Mouse (Mus musculus): Measurements from ENCODE around the gene Spon1.

The Spon1 gene

DNA sequence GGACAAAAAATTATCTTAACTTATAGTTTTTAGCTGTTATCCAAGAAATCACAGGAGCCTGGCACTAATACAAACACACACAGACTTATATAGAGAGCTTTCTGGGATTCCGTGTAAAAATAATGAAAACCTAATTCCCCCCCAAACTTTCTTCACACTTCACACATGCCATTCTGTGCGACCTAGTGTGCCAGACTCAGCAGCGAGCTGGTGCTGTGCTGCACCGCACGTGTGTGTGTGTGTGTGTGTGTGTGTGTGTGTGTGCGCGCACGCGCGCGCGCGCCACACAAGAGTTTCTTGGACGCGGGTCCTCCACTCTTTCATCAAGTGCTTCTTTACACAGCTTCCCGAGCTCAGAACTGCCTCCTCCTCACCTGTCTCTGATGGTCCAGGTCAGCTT is 292.4 kb downstream of the Spon1 start:
- no peak for DNase-seq (ENCODE audit: low read depth, low spot score)

DNA sequence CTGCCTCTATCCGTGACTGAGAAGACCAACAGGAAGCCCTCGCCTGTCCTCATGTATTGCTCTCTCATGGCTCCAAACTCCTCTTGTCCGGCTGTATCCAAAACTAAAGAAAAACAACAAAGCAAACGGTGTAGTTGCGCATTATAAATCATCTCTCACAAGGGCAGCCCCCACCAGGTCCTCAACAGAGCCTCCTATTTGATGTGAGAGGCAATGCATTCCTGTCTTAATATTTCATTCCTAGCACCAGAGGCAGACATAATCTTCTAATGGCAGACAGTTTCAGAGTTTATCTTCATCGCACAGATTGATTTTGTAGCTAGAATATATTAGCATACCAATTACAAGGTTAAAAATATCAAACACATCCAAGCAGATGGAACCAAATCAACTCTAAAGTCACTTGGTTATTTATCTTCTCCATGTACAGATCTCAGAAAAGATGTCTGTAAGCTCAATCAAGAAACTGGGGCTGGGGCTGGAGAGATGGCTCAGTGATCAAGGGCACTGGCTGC is 293.2 kb downstream of the Spon1 start:
- DNase-seq (ENCODE audit: low read depth, low spot score): no peak

DNA sequence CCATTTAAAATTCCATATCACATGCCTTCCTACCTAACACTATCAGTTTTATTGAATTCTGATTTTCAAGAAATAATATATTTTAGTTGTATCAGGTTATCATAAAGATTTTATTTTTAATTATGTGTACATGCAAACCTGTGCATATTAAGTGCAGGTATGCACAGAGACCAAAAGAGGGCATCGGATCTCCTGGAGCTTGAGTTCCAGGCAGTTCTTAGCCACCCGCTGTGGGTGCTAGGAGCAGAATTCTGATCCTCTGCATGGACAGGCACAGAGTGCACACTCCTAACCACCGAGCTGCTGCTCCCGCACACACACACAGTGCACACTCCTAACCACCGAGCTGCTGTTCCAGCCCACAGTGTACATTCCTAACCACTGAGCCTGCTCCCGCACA is 294.6 kb downstream of the Spon1 start:
- no peak for DNase-seq (ENCODE audit: low read depth, low spot score)

DNA sequence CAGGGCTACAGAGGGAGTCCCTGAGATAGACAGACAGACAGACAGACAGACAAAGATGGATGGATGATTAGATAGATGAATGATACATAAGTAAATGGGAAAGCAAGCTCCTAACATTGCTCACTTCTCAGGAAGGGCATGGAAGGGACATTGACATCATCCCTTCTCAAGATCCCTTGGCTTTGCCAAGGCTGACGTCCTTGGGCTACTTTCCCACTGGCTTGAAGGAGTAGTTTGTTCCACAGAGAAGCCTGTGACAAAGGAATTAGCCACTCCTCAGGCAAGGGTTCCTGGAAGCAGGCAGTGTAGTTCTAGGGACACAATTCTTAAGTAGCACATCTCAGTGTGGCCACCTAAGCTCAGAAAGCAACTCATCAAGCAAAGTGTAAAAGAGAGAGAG is 296.7 kb downstream of the Spon1 start:
- DNase-seq (ENCODE audit: low read depth, low spot score): no peak

DNA sequence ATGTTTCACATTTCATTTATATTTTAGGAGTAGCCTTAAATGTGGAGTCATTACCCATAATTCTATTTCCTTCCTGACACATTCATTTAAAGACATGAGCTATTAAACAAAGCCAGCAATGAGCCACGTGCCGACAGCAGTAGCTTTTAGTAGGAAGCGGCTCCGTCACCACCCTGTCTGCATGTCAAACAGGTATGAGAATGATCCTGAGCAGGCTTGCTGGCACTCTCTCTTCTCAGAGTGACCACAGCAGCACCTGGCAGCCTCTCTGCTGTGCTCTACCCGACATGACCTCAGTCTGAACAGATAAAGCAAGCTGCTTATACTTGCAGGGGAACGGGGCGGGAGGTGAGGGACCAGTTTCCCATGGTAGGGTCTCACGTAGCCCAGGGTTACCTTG is 297.7 kb downstream of the Spon1 start:
- no peak for DNase-seq (ENCODE audit: low read depth, low spot score)

DNA sequence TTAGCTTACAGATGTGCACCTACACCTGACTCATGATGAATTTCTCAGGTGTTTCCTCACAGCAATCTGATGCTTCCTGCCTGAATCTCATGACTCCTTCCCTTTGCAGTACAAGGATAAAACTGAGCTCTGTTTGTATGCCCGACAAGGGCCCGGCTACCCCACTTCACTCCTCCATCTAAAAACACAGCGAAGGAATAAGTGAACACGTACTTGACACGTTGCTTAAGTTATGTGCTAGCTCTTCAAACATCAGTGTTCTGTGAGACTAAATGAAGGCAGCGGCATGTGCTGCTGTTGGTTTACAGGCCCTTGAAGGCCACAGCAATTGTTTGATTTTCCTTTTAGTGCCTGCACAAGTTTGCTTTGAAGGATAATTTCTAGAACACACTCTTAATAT is 298.2 kb downstream of the Spon1 start:
- no peak for DNase-seq (ENCODE audit: low read depth, low spot score)

DNA sequence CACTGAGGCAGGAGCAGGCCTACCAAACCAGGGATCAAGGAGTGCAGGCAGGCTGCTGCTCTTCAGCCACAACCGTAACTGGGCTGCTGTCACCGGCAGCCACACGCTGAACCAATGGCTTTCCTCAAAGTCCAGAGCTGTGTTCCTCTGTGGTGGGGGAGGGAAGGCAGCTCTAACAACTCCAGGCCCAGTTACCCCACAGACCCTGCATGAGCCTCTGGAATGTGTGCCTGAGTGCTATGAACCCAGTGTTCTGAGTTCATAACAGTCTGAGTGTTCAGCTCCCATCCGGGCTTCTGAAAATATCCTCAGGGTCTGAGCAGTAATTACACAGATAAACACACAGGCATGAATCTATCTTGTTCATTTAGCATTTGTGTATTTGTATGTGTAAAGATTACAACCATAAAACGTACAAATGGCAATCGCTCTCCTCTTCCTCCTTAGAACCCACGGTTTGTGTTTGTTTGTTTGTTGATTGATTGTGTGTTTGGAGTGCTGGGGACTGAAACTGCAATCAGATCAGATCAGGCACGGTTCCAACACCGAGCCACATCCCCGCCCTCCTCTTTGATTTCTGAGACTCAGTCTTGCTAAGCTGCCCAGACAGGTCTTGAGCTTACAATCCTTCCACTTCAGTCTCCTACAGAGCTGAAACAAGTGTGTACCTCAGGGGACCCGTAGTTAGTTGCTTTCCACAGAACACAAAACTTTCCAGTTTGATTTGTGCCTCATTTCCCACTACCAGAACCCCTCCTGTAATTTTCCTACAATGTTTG is 299.8 kb downstream of the Spon1 start:
- no peak for DNase-seq (ENCODE audit: low read depth, low spot score)

DNA sequence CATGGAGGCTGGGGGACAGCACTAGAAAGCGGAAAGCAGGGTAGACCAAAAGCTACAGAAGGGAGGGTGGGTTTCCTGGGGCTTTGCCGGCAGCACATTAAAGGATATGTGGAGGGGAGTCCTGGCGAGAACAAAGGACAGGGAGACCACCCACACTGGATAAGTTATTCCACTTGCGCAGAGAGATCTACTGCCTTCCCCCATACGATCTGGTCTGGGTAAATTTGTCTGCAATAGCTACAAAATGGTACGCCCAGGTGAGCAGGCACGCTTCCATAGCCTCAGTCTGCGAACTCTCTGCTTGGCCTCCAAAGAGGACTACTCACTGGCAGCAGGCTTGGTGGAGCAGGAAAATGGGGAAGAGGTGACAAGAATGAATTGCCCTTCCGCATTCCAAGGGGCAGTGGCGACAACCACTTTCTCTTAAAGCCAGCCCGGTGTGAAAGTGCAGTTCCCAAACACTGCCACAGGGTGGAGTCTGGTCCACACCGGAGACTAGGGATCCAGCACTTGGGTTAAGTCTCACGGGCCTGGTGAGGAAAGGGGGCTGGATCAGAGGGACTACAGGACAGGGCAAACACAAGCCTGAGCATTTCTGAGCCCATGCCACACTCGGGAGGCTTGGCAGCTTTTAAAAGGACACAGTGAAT is 300.9 kb downstream of the Spon1 start:
- DNase-seq (ENCODE audit: low read depth, low spot score): peak; percentile 82

DNA sequence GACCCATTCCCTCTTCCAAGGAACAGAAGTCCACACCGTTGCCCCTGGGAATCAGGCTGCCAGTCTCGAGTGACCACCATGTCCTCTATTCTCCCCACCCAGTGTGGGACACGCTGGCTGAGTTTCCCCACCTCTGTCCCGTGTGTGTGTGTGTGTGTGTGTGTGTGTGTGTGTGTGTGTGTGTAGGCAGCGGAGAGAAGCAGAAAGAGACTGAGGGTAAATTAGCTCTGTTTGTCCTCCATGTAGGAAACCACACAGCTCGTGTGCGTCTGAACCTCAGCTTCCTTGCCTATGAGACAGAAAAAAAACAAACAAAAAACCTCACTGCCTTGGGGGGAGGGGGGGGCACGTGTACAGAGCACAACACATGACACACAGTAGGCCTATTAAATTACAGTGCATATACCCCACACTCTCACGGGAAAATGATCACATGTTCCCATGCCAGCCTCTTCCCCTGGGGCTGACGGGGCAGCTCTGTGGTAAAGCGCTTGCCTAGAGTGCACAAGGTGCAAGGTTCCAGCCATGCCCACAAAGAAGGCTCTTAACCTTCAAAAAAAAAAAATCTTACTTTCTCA is 303.2 kb downstream of the Spon1 start:
- DNase-seq (ENCODE audit: low read depth, low spot score): no peak

DNA sequence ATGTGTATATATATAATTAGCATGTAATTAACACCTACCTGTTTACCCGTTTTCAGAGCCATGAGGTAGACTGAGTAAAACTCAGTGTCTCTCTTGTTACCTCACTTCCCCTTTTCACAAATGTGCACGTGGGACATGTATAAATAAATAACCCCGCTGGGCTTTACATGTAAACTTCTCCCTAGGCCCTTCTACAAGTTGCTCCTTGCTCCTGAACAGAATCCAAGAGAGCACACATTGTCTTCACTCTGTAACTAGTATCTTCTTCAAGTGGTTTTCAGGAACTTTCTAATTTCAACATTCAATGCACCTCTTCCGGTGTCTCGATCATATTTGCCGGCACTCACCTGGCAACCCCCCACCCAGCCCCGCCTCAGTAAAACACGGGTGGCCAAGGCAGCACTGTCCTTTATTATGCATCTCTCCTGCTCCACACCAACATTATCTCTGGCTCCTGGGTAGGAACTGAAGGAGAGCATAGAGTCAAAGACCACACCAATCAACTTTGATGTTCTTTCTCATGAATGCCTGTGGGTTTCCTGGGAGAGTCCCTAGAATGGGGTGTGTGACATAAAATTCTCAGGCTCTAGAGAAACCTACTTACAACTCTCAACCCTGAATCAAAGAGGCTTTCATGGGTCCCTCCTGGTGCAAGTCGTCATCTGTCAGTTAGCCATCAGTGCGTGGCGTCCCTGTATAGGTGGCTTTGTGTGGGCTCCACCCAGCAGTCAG is 304.1 kb downstream of the Spon1 start:
- no peak for DNase-seq (ENCODE audit: low read depth, low spot score)

DNA sequence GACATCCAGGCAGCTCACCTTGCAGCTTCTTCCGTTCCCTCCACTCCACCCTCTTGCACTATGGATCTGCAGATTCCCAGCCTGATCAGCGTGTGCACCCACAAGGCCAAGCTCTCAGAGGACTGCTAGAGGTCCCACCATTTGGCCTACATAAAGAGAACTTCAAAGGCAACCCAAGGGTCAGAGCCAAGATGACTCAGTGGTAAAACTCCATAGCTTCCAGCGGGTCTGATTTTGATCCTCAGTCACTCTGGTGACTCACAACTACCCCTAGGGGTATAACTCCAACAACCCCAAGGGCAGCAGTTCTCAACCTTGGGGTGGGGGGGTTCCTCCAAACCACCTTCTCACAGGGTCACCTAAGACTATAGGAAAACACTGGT is 304.7 kb downstream of the Spon1 start:
- DNase-seq (ENCODE audit: low read depth, low spot score): no peak

DNA sequence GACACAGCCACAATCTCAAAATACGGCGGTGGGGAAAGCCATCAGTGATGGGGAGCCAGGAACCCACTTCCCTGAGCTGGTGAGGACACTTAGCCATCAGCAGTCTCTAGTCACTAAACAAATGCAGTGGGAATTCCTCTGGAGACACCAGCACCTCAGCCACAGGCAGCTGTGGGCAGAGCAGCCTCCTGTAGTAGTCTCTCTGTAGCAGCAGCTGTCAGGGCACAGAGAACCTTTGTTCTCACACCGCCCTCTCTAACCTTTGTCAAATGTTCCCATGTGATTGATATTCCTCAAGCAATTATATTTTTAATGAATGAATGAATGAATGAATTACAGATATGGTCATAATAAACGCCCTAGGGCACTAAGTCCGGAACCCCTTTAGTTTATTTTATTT is 305.6 kb downstream of the Spon1 start:
- no peak for DNase-seq (ENCODE audit: low read depth, low spot score)

DNA sequence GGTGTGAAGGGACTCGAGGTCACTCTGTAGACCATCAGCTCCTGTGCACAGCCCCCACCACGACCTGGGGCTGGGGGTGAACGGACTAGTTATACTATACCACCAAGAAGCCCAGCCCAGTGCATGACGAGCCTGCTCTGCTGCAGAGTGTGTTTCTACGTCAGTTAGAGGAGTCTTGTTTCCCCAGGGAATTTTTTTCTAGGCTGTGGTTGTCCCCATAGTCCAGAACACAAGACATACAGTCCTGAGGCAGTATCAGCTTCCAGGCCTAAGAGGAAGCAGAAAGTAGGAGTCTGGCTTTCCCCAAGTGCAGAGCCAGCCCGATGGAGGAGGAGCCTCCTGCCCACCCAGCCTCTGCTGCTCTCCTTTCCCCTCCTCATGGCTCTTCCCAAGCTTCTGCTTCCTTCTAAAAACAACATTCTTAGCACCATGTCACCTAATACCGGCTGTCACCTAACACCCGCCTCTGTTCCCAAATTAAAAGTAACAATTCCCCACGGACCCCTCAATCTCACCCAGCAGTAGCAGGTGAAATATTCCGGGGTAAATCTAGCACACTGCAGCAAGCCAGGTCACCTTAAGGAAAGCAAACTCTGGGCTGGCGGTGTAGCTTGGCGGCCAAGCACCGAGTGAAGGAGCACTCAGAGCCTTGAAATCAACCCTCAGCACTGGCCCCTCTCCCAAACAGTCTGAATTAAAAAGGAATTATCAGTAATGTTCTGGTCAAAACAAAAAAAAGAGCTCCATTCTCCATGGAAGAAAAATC is 306.2 kb downstream of the Spon1 start:
- DNase-seq (ENCODE audit: low read depth, low spot score): no peak

DNA sequence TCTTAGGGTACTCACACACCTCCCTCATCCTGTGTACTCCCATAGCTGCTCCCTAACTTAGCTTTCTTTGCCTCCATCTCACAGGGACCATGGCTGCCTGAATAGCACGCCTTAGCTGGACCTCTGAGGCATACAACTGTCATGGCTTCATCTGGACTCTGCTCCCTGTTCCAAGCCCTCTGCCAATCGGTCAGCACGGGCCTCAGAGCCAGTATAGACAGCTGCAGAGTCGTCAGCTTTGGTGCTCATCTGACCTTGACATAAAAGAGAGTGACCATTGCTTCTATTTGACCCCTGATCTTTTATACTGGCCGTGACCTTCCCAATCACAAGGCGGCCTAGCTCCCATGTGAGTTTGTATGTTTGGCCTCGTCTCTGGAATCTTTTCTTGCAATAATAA is 308.3 kb downstream of the Spon1 start:
- no peak for DNase-seq (ENCODE audit: low read depth, low spot score)

DNA sequence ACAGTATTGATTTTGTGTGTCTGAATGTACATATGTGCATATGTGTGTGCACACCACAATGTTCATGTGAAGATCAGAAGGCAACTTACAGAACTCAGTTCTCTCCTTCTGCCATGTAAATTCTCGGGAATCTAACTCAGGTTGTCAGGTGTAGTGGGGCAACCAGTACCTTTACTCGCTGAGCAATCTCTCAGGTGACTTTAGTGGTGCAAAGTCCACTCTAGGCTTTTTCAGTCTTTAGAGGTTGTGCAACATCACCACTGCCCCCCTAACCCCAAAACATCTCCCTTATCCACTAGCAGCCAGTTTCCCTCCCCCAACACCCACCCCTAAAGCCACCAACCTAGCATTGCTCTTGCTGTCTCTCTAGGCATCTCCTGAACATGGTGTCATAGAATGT is 308.8 kb downstream of the Spon1 start:
- DNase-seq (ENCODE audit: low read depth, low spot score): no peak

DNA sequence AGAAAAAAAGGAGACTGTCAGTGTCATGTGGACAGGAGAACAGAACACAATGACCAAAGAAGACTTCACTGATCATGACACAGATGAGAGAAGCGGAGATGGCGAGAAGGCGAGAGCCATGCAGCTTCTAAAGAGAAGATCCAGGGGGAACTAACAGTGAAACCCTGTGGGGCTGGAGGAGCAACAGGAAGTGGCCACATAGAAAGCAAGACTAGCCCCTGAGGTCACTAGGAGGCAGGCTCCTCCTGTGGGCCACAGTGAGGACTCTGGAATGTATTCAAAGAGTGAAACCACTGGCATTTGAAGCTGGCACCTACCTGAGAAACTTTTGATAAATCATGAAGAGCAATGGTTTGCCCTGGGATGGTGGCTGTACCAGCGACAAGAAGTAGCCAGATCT is 313.5 kb downstream of the Spon1 start:
- no peak for DNase-seq (ENCODE audit: low read depth, low spot score)

DNA sequence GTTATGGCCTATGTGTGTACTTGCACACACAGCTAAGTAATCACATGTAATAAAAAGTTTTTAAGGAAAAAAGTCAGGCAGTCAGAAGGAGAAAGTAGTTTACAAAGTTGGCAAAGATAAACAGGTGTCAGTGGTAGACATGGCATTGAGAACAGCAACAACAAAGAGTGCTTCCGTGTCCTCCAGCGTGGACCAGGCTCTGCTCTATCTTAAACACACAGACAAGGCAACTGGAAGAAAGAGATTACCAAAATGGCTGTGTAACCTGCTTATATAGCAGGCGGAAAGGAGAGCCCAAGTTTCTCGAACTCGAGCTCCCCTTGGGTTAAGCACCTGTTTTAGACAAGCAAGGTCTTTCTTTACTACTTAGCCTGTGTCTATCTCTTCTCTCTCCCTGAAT is 314.5 kb downstream of the Spon1 start:
- no peak for DNase-seq (ENCODE audit: low read depth, low spot score)

DNA sequence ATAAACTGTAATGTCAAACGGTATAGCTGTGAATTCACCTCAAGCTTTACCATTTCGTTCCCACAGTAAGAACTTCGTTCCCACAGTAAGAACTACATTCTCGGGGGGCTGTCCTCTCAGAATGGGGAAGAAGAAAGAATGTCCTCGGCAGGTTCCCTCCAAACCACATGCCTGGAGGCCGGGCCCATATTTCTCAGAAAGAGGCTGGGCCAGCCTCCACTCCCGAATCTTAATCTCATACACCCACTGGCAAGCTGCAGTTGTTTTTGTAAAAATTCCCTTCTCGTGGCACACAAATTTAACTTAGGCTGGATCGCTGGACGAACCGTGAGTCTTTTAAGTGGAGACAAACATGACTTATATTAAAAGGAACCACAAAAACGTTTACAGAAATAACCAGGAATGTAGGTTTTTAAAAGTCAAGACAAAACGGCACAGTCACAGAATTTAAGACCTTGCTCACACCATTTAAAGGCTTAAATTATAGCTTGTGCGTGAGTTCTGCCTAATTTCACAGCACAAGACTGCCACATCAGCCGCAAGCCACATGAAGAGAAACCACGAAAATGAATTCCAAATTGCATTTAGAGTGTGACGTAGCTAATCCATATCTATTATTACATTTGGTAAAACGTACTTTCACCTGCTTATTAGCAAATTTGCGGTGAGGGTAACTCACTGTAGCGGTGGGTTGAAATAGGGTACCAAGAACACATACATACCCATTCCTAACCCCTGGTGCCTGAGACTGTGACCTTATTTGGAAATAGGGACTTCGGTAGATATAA is 316.0 kb downstream of the Spon1 start:
- DNase-seq (ENCODE audit: low read depth, low spot score): no peak

DNA sequence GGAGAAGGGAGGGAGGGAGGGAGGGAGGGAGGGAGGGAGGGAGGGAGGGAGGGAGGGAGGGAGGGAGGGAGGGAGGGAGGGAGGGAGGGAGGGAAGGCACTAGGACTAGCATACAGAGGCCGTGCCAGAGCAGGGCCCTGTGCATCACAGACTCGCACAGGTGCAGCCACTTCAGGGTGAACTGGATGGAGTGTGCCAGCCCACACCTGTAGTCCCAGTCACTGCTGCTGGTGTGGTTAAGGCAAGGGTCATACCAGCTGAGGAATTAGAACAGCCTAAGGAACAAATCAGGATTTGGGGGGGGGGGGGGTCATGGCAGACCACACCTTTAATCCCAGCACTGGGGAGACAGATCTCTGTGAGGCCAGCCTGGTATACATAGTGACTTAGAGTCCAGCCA is 317.3 kb downstream of the Spon1 start:
- no peak for DNase-seq (ENCODE audit: low read depth, low spot score)

DNA sequence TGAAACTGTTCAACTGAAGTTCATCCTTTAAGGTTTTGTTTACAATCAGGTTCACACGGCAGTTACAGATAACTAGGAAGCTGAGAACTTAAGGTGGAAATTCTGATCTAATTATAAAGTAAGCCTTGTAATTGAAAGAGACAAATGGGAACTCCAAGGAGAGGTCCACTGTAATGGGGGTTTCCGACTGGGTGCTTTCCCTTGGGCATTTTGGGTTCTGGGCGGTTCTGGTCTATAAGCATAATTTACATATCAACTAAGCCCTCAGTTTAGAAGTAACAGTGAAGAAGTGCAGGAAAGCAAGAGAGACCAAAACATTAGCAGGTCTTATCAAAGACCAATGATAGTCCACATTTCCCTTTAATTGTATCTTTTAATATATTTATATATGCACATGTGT is 318.0 kb downstream of the Spon1 start:
- DNase-seq (ENCODE audit: low read depth, low spot score): no peak
